Mouse (Mus musculus) hindbrain, embryonic 14.5 days (tissue): ENCODE measurements at regions not wholly inside any gene's neighbourhood (a gene's known extent, or its start where the extent isn't known, plus 50 kb on each side); places are given as distances from the start of the nearest gene placed in this dataset.
"Not testable (repeated sequence)": the region's sequence is repeated elsewhere in the genome, so short reads cannot be mapped to it uniquely, and the experiment has no call there.

Source experiments
- ATAC-seq: fragments of 200-750 bp; cut with Nextera tagmentation; 2 replicates; pipeline ENCODE4 v1.8.0; 2017; ENCODE audit warnings: moderate number of reproducible peaks, mild to moderate bottlenecking, moderate TSS enrichment, moderate library complexity; ENCODE audit not compliant: low FRiP score
- DNase-seq: peaks from one replicate; pipeline ENCODE4 v3.0.0-alpha.2; 2015; ENCODE audit warnings: low spot score
- H3K27ac ChIP-seq: fragments of 300-500 bp; sonication (generic); 2 replicates; pipeline ENCODE4 v1.5.1; 2014; ENCODE audit warnings: mild to moderate bottlenecking, moderate library complexity
- H3K27me3 ChIP-seq: fragments of 300-500 bp; sonication (generic); 2 replicates; pipeline ENCODE4 v1.6.1; 2014; ENCODE audit warnings: mild to moderate bottlenecking, low read length, mixed read lengths; ENCODE audit not compliant: control insufficient read depth, insufficient read depth
- H3K36me3 ChIP-seq: fragments of 300-500 bp; sonication (generic); replicated peaks from 2 replicates; pipeline ENCODE4 v1.6.1; 2014; ENCODE audit not compliant: control insufficient read depth, insufficient read depth
- H3K4me1 ChIP-seq: fragments of 300-500 bp; sonication (generic); replicated peaks from 2 replicates; pipeline ENCODE4 v1.6.1; 2014; ENCODE audit warnings: antibody characterized with exemption, low read length, mixed read lengths; ENCODE audit not compliant: control insufficient read depth, insufficient read depth
- H3K4me2 ChIP-seq: fragments of 300-500 bp; sonication (generic); replicated peaks from 2 replicates; pipeline ENCODE4 v1.6.1; 2014; ENCODE audit warnings: mild to moderate bottlenecking, moderate library complexity
- H3K4me3 ChIP-seq: fragments of 300-500 bp; sonication (generic); replicated peaks from 2 replicates; pipeline ENCODE4 v1.5.1; 2014; ENCODE audit warnings: mild to moderate bottlenecking, low read length
- H3K9ac ChIP-seq: fragments of 300-500 bp; sonication (generic); 2 replicates; pipeline ENCODE4 v1.6.1; 2014
- H3K9me3 ChIP-seq: fragments of 300-500 bp; sonication (generic); 2 replicates; pipeline ENCODE4 v1.6.1; 2016; ENCODE audit warnings: low read length; ENCODE audit not compliant: control insufficient read depth
- WGBS: fragments of 180-500 bp; shearing (Covaris S2); extraction: QIAGEN DNeasy Blood & Tissue Kit; methylation state at CpG from one replicate; pipeline ENCODE4 v1.1.7; 2014; 5-methylcytosine and 5-hydroxymethylcytosine counted together

DNA sequence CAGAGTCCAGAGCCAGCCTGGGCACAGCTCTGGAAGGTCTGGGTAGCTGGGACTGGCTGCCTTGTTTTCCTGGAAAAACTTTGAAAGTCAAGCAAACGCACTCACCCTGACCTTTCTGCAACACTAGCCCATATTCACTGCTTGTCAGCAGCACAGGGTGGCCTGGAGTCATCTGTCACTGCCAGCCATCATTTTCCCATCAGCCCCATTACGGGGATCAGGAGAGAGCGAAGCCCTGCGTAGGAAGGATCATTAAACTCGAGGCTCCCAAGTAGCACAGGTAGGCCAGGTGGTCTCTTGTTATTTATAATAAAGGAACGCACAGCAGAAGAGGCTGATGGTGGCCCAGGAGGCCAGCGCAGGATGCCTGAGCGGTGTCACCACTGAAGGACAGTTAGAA is 389.8 kb upstream of the Zfp507 start:
- H3K36me3 ChIP-seq, result no peaks in the 10 kb centered on the region
- no peak overlapping the region for H3K9ac ChIP-seq
- no peak overlapping the region for H3K4me2 ChIP-seq
- ATAC-seq (no peak), DNase-seq (no peak)
- H3K4me1 ChIP-seq, result 0 out of 2 replicates have a peak, but pooled peaks cover 4% of the 10 kb centered on the region
- no peak overlapping the region for H3K4me3 ChIP-seq
- no peaks in the 10 kb centered on the region for H3K27me3 ChIP-seq
- H3K9me3 ChIP-seq, result no peaks in the 10 kb centered on the region
- WGBS, result 56% methylated on average over 8 of the region's 8 CpGs
- H3K27ac ChIP-seq, result no peak overlapping the region

DNA sequence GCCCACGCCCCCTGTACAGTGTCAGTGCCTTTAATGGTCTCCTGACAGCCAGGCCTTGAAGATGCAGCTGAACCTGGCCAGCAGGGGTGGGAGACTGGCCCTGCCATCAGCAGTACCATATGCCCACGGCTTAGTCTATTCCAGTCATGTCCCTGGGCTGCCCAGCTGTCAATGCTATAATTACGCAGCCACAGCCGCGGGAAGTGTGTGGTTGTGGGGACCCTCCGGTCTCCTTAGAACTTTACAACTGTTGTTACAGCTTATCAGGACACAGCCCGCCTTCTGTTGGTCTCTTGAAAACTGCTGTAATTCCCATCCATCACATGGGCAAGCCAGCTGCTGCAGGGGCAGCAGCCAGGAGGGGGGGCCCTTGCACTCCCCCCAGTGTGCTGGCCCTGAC is 375.1 kb upstream of the Zfp507 start:
- DNase-seq (no peak), ATAC-seq (no peak; the same call in 1 of the 2 replicates)
- H3K27me3 ChIP-seq, result no peaks in the 10 kb centered on the region
- H3K9me3 ChIP-seq, result no peaks in the 10 kb centered on the region
- no peaks in the 10 kb centered on the region for H3K4me1 ChIP-seq
- no peak overlapping the region for H3K4me2 ChIP-seq
- H3K27ac ChIP-seq, result no peak overlapping the region
- WGBS, result 67% methylated on average over 7 of the region's 7 CpGs
- no peak overlapping the region for H3K4me3 ChIP-seq
- no peak overlapping the region for H3K9ac ChIP-seq
- H3K36me3 ChIP-seq, result no peaks in the 10 kb centered on the region

DNA sequence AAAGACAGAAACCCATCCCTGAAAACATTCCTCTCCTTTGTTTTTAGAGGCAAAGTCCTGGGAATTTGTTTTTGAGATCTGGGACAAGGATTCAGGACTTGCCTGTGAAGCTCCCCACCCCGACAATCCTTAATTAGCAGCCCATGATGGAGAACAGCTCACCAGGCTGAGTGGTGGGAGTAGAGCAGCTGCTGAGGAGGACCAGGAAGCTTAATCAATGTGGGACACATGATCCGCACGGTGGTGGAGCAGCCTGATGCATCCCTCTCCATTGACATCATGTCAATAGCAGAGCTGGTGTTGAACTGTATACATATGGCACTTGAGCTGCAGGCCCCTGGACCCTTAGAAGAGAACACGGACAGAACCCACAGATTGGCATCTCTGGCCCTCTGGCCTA is 372.5 kb upstream of the Zfp507 start:
- Histone ChIP-seq H3K4me3 (no peak overlapping the region), H3K4me2 (no peak overlapping the region), H3K36me3 (no peaks in the 10 kb centered on the region), H3K27me3 (no peaks in the 10 kb centered on the region), H3K9me3 (no peaks in the 10 kb centered on the region), H3K4me1 (no peaks in the 10 kb centered on the region), H3K9ac (no peak overlapping the region), H3K27ac (no peak overlapping the region)
- WGBS, result 94% methylated on average over 4 of the region's 4 CpGs
- ATAC-seq, result no peak
- no peak for DNase-seq

DNA sequence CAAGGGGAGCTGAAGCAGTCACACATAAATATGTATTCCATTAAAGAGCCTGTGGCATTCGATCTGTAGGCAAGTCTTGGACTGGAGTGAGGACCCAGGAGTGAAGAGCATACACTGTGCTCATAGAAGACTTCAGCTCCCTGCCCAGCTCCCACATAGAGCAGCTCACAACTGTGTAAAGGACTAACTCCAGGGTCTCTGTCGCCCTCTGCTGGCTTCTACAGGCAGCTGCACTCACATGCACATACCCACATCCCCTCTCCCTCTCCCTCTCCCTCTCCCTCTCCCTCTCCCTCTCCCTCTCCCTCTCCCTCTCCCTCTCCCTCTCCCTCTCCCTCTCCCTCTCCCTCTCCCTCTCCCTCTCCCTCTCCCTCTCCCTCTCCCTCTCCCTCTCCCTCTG is 369.7 kb upstream of the Zfp507 start:
- not testable (repeated sequence) for ATAC-seq, H3K9me3 ChIP-seq, H3K27ac ChIP-seq, H3K4me2 ChIP-seq, H3K9ac ChIP-seq, H3K4me3 ChIP-seq, DNase-seq, H3K27me3 ChIP-seq, H3K36me3 ChIP-seq, H3K4me1 ChIP-seq
- WGBS, result 67% methylated on average over 2 of the region's 2 CpGs

DNA sequence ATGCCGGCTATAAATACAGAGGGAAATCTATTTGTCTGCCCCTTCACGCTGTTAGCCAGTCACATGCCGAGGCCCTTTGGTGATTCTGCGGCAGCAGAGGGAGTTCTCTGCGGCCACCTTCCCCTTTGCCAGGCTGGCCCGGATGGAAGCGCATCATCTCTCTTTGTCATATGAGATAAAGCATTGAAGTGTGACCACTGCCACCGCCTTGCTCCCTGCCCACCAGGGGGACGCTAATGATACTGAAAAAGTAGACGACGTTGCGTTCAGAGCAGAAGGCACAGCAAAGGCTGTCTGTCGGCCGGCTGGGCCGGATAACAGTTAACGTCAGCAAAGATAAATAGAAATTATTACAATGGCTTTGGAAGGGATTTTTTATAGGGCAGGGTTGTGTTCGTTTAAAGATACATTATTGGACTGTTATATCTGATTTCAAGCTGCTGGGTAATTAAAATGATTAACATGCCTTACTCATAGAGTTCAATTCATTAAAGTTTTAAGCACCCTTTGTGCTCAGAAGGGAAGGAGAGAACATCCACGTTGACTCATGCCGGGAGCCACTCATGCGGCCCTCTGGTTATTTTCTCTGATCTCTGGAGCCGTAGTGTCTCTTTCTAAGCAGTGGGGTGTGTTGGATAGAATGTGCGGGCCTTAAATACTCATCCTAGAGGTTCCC is 354.6 kb upstream of the Zfp507 start:
- Histone ChIP-seq H3K4me1 (peaks cover 9% of the 10 kb centered on the region; the same call in 1 of the 2 replicates), H3K27ac (0 out of 2 replicates have a peak overlapping the region, but pooled peaks have one; percentile 17), H3K9ac (0 out of 2 replicates have a peak overlapping the region, but pooled peaks have one; percentile 3), H3K4me3 (no peak overlapping the region), H3K36me3 (no peaks in the 10 kb centered on the region), H3K9me3 (no peaks in the 10 kb centered on the region), H3K27me3 (no peaks in the 10 kb centered on the region), H3K4me2 (peak overlapping the region; percentile 8)
- ATAC-seq (peak; percentile 21; the same call in 1 of the 2 replicates), DNase-seq (peak; percentile 46)
- 33% methylated on average over 22 of the region's 22 CpGs for WGBS

DNA sequence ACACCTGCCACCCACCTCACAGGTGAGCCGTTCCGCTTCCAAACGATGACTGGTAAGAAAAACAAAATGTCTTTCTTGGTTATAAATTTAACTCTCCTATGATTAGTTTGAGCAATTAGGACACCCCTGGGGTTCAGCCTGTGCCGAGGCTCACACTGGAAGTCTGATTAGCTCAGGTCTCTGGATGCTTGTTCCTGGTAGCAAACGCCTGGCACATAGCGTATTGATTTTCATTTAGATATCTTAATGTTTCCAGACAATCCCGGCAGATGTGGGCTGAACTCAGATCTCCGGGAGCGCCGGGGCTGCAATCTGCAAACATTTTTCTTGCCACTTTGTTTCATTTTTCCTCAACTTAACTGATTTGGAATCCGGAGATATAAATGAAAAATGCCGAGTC is 353.8 kb upstream of the Zfp507 start:
- 0 out of 2 replicates have a peak overlapping the region, but pooled peaks have one; percentile 8 for H3K4me2 ChIP-seq
- DNase-seq, result no peak

DNA sequence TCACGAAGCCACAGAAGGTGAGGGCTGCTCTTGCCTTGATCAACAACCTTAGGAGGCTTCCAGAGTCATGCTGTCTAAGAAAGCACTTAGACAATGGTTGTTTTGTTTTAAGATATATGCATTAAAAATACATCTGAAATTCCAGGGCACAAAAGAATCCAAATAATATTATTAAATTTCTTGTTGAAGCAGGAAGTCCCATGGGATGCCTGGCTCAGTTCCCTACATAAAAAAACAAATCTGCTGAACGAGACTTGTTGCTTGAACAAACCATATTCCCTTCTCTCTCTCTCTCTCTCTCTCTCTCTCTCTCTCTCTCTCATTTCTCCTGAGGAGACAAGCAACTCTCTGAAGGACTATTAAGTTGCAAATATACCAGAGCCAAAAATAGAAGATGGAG is 352.8 kb upstream of the Zfp507 start:
- Histone ChIP-seq H3K4me1 (peaks cover 9% of the 10 kb centered on the region; the same call in 1 of the 2 replicates), H3K4me3 (no peak overlapping the region), H3K27me3 (no peaks in the 10 kb centered on the region), H3K4me2 (no peak overlapping the region), H3K27ac (no peak overlapping the region), H3K36me3 (no peaks in the 10 kb centered on the region), H3K9me3 (no peaks in the 10 kb centered on the region), H3K9ac (no peak overlapping the region)
- ATAC-seq, result no peak
- 70% methylated on average over 2 of the region's 2 CpGs for WGBS
- no peak for DNase-seq

More for the DNA sequence above, 353.8 kb upstream of the Zfp507 start:
- ATAC-seq, result no peak
- Histone ChIP-seq H3K9me3 (no peaks in the 10 kb centered on the region), H3K4me3 (no peak overlapping the region), H3K27me3 (no peaks in the 10 kb centered on the region), H3K36me3 (no peaks in the 10 kb centered on the region), H3K9ac (no peak overlapping the region), H3K4me1 (peaks cover 9% of the 10 kb centered on the region; the same call in 1 of the 2 replicates), H3K27ac (0 out of 2 replicates have a peak overlapping the region, but pooled peaks have one; percentile 17)
- WGBS, result 60% methylated on average over 12 of the region's 12 CpGs

DNA sequence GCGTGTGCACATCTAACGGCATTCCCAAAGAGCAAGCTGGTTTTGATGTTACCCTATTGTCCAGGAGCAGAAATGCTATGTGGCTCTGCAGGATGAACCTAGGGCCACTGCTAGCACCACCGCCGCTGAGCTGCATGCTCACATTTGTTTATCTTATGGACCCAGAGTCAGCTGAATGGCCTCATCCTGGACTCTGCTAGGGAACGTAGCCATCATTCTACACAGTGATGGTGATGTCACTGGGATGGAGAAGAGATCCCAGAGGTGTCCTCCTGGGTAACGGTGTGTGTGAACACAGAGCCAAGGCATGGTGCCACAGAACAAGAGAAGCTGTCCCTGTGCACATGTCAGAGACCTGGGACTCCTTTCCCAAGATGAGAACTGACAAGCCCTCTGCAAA is 352.4 kb upstream of the Zfp507 start:
- H3K27me3 ChIP-seq, result no peaks in the 10 kb centered on the region
- no peak overlapping the region for H3K4me3 ChIP-seq
- H3K4me1 ChIP-seq, result peaks cover 9% of the 10 kb centered on the region; the same call in 1 of the 2 replicates
- no peak overlapping the region for H3K4me2 ChIP-seq
- H3K9ac ChIP-seq, result no peak overlapping the region
- DNase-seq (no peak), ATAC-seq (no peak)
- 85% methylated on average over 6 of the region's 6 CpGs for WGBS
- no peaks in the 10 kb centered on the region for H3K36me3 ChIP-seq
- H3K27ac ChIP-seq, result no peak overlapping the region
- no peaks in the 10 kb centered on the region for H3K9me3 ChIP-seq

DNA sequence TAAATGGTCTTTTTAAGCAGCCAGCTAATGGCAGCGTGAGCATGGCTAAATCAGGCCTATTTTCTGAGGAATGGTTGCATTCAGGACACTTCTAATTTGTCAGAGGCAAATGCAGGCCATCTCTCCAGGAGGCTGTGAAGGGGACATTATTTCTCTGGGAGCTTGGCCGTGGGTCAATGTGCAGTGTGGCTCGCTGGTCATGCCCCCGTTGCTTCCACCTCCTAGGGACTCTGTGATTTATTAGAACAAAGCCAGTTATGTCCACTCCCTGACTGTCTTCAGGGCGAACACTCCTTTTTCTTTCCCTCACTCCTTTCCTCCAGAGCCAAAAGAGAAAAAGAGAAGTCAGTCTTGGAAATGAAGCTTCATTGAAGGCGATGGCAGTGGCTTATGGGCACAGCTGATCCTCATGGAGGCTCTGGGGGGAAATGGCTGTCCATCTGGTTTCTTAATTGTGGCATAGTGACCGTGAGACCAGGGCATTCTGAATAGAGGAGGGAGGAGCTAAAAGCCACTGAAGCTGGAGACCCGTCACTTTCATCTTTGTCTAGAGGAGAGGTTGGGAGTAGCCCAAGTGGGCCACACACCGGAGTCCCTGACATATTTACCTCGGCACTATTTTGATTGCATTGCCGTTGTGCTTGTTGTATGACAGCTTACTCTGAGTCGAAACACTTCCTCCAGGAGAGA is 348.2 kb upstream of the Zfp507 start:
- H3K27ac ChIP-seq, result no peak overlapping the region
- H3K9ac ChIP-seq, result no peak overlapping the region
- 0 out of 2 replicates have a peak, but pooled peaks cover 4% of the 10 kb centered on the region for H3K4me1 ChIP-seq
- no peaks in the 10 kb centered on the region for H3K9me3 ChIP-seq
- WGBS, result 18% methylated on average over 12 of the region's 12 CpGs
- H3K4me2 ChIP-seq, result no peak overlapping the region
- no peak overlapping the region for H3K4me3 ChIP-seq
- DNase-seq (no peak), ATAC-seq (no peak)
- H3K27me3 ChIP-seq, result no peaks in the 10 kb centered on the region
- H3K36me3 ChIP-seq, result no peaks in the 10 kb centered on the region
